Mouse (Mus musculus) gastrocnemius, adult 2 months (tissue): Measurements from ENCODE around the gene Fpr1. TPM values are rescaled to one million over a fixed set of nuclear protein-coding genes. Genes with fewer than 3 reads are reported as not detected.
"Not testable (repeated sequence)": the region's sequence is repeated elsewhere in the genome, so short reads cannot be mapped to it uniquely, and the experiment has no call there.

Source experiments
- DNase-seq: peaks from one replicate; pipeline ENCODE4 v3.0.0; 2022
- H3K27ac ChIP-seq: fragments of 200-600 bp; 2 replicates; pipeline ENCODE4 v1.8.1; 2022; ENCODE audit warnings: mild to moderate bottlenecking
- H3K4me3 ChIP-seq: fragments of 200-600 bp; 2 replicates; pipeline ENCODE4 v1.8.1; 2022; ENCODE audit warnings: mild to moderate bottlenecking, moderate library complexity
- CTCF ChIP-seq: fragments of 200-600 bp; IDR thresholded peaks from 2 replicates; pipeline ENCODE4 v1.8.1; 2022; ENCODE audit warnings: antibody characterized with exemption, mild to moderate bottlenecking, moderate library complexity
- intact Hi-C: fragments of 180-260 bp; cut with DNase I; formaldehyde crosslinking; loops from one replicate; pipeline ENCODE4 v1.15.1; 2025
- total RNA-seq, 2 experiments: library from RNA; stranded (reverse); gene quantifications; 2 replicates each; pipeline ENCODE4 v1.2.3; 2021

Fpr1 gene
- total RNA-seq, 2 experiments from 2014 or later = not detected

- no peak for TF ChIP-seq CTCF
- no peak overlapping the region for H3K4me3 ChIP-seq
- DNase-seq = no peak
- intact Hi-C loops = no loop called here
- H3K27ac ChIP-seq = no peak overlapping the region
Measured at GRCm38 (mm10) chr17:17870892-17871550, 12.7 kb downstream of the Fpr1 start.

DNA sequence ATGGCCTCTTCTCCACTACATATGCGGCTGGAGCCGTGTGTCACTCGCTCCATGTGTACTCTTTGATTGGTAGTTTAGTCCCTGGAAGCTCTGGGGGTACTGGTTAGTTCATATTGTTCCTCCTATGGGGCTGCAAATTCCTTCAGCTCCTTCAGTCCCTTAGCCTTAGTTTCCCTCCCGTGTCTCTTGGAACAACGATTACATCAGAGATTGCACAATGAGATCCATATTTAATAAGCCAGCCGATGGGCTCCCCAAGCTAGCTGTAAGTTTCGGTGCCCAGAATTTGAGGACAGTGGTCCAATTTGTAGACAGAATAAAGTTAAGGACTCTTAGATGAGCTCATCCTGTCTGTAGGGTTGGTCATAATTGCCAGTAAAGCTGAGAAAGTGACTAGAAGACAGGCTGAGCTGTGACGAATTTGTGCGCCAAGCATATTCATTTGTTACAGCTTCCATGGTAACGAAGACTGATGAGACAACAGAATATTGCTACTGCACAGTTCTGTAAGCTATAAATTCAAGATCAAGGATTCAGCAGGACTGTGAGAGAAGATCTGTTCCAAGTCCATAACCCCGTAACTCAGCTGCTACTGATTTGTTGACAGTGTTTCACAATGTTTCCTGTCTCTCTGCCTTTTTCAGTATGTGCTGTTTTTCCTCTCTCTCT is 16.8 kb downstream of the Fpr1 start:
- intact Hi-C loops = no loop called here
- TF ChIP-seq CTCF = no peak
- Histone ChIP-seq H3K27ac (peak overlapping the region; percentile 20; the same call in 1 of the 2 replicates), H3K4me3 (no peak overlapping the region)
- no peak for DNase-seq

DNA sequence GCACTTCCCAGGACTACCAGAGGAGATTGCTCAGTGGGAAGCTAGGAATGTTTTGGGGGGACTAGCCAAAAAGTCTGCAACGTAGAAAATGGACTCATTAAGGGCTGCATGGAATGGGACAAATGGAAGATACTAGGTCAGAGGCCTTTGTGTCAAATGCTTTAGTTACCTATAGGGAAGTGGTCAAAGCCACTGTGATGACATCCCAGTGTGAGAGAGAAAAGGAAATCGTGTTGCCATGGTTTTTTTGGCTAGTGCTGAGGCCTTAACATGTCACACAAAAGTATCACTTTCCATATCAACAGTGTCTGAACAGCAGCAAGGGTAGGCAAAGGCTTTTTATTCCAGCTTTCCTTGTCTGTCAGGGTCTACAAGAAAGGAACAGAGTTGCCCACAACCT is 18.6 kb downstream of the Fpr1 start:
- H3K27ac ChIP-seq = no peak overlapping the region
- intact Hi-C loops = no loop called here
- TF ChIP-seq CTCF = no peak
- DNase-seq = no peak
- H3K4me3 ChIP-seq = no peak overlapping the region

DNA sequence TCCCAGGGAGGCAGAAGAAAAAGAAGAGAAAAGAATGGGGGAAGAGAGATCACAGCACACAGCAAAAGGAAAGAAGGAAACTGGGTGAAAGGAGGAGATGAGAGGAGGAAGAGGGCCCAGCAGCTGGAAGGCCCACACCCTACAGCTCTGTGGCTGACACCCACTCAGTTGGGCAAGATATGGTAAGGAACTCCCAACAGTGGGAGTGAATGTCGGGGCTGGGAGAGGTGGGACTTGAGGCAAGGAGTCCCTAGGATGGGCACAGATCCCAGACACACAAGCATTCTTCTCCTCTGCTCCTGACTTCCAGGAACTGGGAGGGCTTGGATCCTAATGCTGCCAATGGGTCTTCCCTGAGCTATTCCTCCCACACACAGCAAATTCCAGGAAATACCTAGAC is 21.4 kb downstream of the Fpr1 start:
- H3K27ac ChIP-seq = 0 out of 2 replicates have a peak overlapping the region, but pooled peaks have one; percentile 12
- no peak overlapping the region for H3K4me3 ChIP-seq
- no peak for TF ChIP-seq CTCF
- intact Hi-C loops = no loop called here
- peak; percentile 44 for DNase-seq

- intact Hi-C loops = no loop called here
- DNase-seq = no peak
- Histone ChIP-seq H3K4me3 (no peak overlapping the region), H3K27ac (no peak overlapping the region)
- TF ChIP-seq CTCF = no peak; the same call in 1 of the 2 replicates
Measured at GRCm38 (mm10) chr17:17860110-17860509, 23.6 kb downstream of the Fpr1 start.

DNA sequence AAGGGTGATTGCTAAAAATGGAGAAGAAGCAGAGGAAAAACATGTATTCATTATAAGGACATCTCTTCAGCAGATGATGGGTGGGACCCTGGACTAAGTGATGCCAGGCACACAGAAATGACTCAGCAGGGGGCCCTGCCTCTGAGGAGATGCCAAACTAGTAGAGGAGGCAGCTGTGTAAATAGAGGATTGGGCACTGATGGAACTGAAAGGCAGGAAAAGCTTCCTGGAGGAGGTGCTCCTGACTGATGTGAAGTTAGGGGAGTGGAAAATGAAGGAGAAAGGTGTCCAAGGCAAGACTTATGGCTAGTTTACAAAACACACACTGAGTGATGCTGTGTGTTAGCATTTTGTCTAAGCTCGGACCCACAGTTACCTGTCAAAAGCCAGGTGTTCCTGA is 26.3 kb downstream of the Fpr1 start:
- intact Hi-C loops = no loop called here
- TF ChIP-seq CTCF = no peak
- Histone ChIP-seq H3K4me3 (no peak overlapping the region), H3K27ac (no peak overlapping the region)
- DNase-seq = no peak

GRCm38 (mm10) chr17:17856612-17857011 is 27.1 kb downstream of the Fpr1 start:
- 0 out of 2 replicates have a peak overlapping the region, but pooled peaks have one; percentile 10 for H3K27ac ChIP-seq
- no peak for DNase-seq
- H3K4me3 ChIP-seq = no peak overlapping the region
- no peak for TF ChIP-seq CTCF
- intact Hi-C loops = no loop called here

- DNase-seq = no peak
- intact Hi-C loops = no loop called here
- no peak within 1 kb of the TSS for H3K27ac ChIP-seq
- TF ChIP-seq CTCF = no peak
- peak within 1 kb of the TSS; percentile 23 for H3K4me3 ChIP-seq
Measured at GRCm38 (mm10) chr17:17855064-17855838, 28.5 kb downstream of the Fpr1 start, which contains the start of gene Has1. Gene Has1, minus strand, starts transcription at chr17:17855205.

DNA sequence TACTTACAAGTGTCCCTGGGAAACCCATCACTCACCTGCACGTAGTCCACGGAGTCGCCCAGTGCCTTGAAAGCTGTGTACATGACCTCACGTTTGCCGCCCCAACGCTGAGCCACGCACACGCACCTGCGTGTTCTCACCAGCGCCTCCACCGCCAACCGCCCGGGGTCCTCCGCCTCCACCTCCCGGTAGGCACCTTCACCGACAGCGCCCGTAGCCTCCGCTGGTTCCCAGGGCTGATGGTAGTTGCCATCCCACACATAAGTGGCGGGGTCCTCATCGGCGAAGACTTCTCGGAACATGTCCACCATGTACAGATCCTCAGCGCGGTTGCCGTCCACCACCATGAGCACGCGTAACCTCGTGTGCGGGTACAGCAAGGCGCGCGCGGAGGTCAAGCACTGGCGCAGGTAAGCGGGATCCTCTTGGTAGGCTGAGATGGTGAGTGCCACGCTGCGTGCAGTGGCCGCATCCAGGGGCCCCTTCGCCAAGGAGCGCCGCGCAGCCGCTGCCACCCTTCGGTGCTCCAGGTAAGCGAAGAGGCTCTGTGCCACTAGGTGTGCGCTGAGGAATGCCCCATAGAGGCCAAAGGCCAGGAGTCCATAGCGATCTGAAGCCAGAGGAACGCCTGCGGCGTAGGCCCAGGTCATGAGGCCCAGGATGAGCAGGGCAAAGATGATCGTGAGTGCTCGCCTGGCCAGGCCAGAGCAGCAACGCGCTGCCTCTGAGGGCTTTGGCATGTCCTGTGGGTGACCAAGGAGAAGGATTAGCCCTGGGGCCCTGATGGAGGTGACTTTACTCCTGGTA is 33.6 kb downstream of the Fpr1 start:
- intact Hi-C loops = no loop called here
- H3K4me3 ChIP-seq = no peak overlapping the region
- no peak overlapping the region for H3K27ac ChIP-seq
- no peak for TF ChIP-seq CTCF
- no peak for DNase-seq

DNA sequence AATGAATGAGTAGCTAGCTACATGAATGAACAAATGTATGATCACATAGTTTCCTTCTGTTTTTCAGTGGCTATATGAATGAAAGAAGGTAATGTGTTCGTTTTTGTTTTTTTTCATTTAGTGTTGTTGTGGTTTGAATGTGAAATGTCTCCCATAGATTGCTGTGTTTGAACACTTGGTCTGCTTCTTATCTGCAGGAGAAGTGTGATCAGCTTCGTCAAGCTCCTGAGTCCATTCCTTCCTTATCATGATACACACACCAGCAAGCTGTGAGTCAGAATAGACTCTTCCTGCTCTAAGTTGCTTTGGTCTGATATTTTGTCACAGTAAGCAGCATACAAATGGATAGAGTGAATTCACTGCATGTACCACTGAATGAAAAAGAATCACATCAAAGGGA is 34.8 kb downstream of the Fpr1 start:
- TF ChIP-seq CTCF = no peak
- intact Hi-C loops = no loop called here
- no peak for DNase-seq
- no peak overlapping the region for H3K4me3 ChIP-seq
- H3K27ac ChIP-seq = no peak overlapping the region

GRCm38 (mm10) chr17:17845187-17846027 is 38.3 kb downstream of the Fpr1 start:
- TF ChIP-seq CTCF = peak; percentile 47
- no peak overlapping the region for H3K4me3 ChIP-seq
- H3K27ac ChIP-seq = no peak overlapping the region
- intact Hi-C loops = no loop called here
- DNase-seq = no peak

GRCm38 (mm10) chr17:17844606-17845005 is 39.1 kb downstream of the Fpr1 start:
- intact Hi-C loops, H3K27ac ChIP-seq: not testable (repeated sequence)

More at GRCm38 (mm10) chr17:17844606-17845005, 39.1 kb downstream of the Fpr1 start:
- H3K4me3 ChIP-seq, DNase-seq: not testable (repeated sequence)
